ENCODE assay signal across 22 mouse cellular contexts in genomic region chr6:52265913-52266665, GRCm38 (mm10). TPM values are rescaled to one million over a fixed set of nuclear protein-coding genes. Genes with fewer than 3 reads are reported as not detected.
DNase-seq lines count a peak whose midpoint lies in the region; ATAC-seq and TF ChIP-seq lines count a peak whose summit lies in the region.
"Had no signal": no experiment of that assay in that cellular context is flagged by ENCODE, and none has a peak within 500 bp of the region (broad histone marks: within the 10 kb centered on the region; RNA-seq: fewer than 3 reads in every experiment).

No protein-coding gene starts in this region.

- DNase-seq in heart, embryonic 10.5 days (ENCODE audit: low spot score) = peak; percentile 73
- DNase-seq in heart, adult 8-10 months (ENCODE audit: low spot score) = no peak
- peak; percentile 31 for DNase-seq in midbrain, embryonic 14.5 days
- DNase-seq in midbrain, postnatal 0 days (ENCODE audit: low spot score) = no peak
- peak; percentile 10 for DNase-seq in large intestine, adult 2 months (ENCODE audit: low read depth, low spot score)
- DNase-seq in yolk sac, embryonic 10.5 days (ENCODE audit: low spot score) = peak; percentile 18
- DNase-seq in right cerebral cortex, postnatal 25 days = no peak
- DNase-seq in adrenal gland, adult 18-20 months (ENCODE audit: low spot score in 2 of 2) = no peak
- DNase-seq: adrenal gland, postnatal 10 days; forebrain, postnatal 0 days; gastrocnemius, postnatal 14 days; kidney, postnatal 14 days; liver; right cerebral cortex, postnatal 4 days; thymus, postnatal 14 days had no signal

- H3K4me3 ChIP-seq in heart, embryonic 10.5 days = no peak overlapping the region
- no peak overlapping the region for H3K4me3 ChIP-seq in midbrain, embryonic 14.5 days (replicated peaks; ENCODE audit: low read depth, low read length)
- H3K4me3 ChIP-seq in midbrain, postnatal 0 days (ENCODE audit: low read depth, low read length) = no peak overlapping the region
- H3K4me3 ChIP-seq: embryonic facial prominence, embryonic 15.5 days; lung, embryonic 15.5 days; myocyte had no signal

- peaks cover 99% of the 10 kb centered on the region for H3K27me3 ChIP-seq in heart, embryonic 10.5 days (ENCODE audit: insufficient read depth, poor library complexity, severe bottlenecking)
- H3K27me3 ChIP-seq in midbrain, embryonic 14.5 days (ENCODE audit: control insufficient read depth, insufficient read depth, low read length) = peaks cover 99% of the 10 kb centered on the region
- H3K27me3 ChIP-seq in midbrain, postnatal 0 days (ENCODE audit: insufficient read depth, low read length) = peaks cover 95% of the 10 kb centered on the region

- TF ChIP-seq CTCF in midbrain, postnatal 0 days (IDR thresholded peaks at IDR 0.05) = no peak

- H3K27ac ChIP-seq in heart, embryonic 10.5 days = no peak overlapping the region
- H3K27ac ChIP-seq in midbrain, embryonic 14.5 days (replicated peaks; ENCODE audit: low read depth, low read length) = no peak overlapping the region
- H3K27ac ChIP-seq in midbrain, postnatal 0 days (ENCODE audit: low read depth, low read length) = no peak overlapping the region
- H3K27ac ChIP-seq: embryonic facial prominence, embryonic 15.5 days; hindbrain, postnatal 0 days; lung, embryonic 15.5 days had no signal

- no peak overlapping the region for H3K4me2 ChIP-seq in midbrain, embryonic 14.5 days (ENCODE audit: low read length)
- H3K4me2 ChIP-seq in midbrain, postnatal 0 days (ENCODE audit: low read depth, low read length, poor library complexity, severe bottlenecking) = no peak overlapping the region
- H3K4me2 ChIP-seq: embryonic facial prominence, embryonic 15.5 days; lung, embryonic 15.5 days had no signal

- peaks cover 3% of the 10 kb centered on the region; the same call in 1 of the 2 replicates for H3K4me1 ChIP-seq in heart, embryonic 10.5 days
- no peaks in the 10 kb centered on the region for H3K4me1 ChIP-seq in midbrain, embryonic 14.5 days (ENCODE audit: control insufficient read depth, insufficient read depth, low read length)
- H3K4me1 ChIP-seq in midbrain, postnatal 0 days (ENCODE audit: insufficient read depth, low read length) = no peaks in the 10 kb centered on the region; the same call in 1 of the 2 replicates

- 1% methylated on average over 19 of the region's 19 CpGs for WGBS in heart, embryonic 10.5 days
- under 1% methylated on average over 19 of the region's 19 CpGs for WGBS in midbrain, embryonic 14.5 days
- WGBS in midbrain, postnatal 0 days = under 1% methylated on average over 19 of the region's 19 CpGs
- WGBS in large intestine, adult 2 months = 18% methylated on average over 19 of the region's 19 CpGs

- H3K36me3 ChIP-seq in heart, embryonic 10.5 days = no peaks in the 10 kb centered on the region
- no peaks in the 10 kb centered on the region for H3K36me3 ChIP-seq in midbrain, embryonic 14.5 days (ENCODE audit: control insufficient read depth, insufficient read depth, low read length)
- no peaks in the 10 kb centered on the region for H3K36me3 ChIP-seq in midbrain, postnatal 0 days (ENCODE audit: insufficient read depth, low read length)
- H3K36me3 ChIP-seq: embryonic facial prominence, embryonic 15.5 days; lung, embryonic 15.5 days had no signal

- H3K9ac ChIP-seq in midbrain, embryonic 14.5 days (replicated peaks; ENCODE audit: low read length) = no peak overlapping the region
- no peak overlapping the region for H3K9ac ChIP-seq in midbrain, postnatal 0 days (replicated peaks; ENCODE audit: low read length, poor library complexity, severe bottlenecking)
- H3K9ac ChIP-seq: embryonic facial prominence, embryonic 15.5 days; forebrain, postnatal 0 days; lung, embryonic 15.5 days had no signal

- no peaks in the 10 kb centered on the region for H3K9me3 ChIP-seq in heart, embryonic 10.5 days
- H3K9me3 ChIP-seq in midbrain, embryonic 14.5 days (ENCODE audit: control insufficient read depth, low read length) = no peaks in the 10 kb centered on the region
- no peaks in the 10 kb centered on the region for H3K9me3 ChIP-seq in midbrain, postnatal 0 days (ENCODE audit: low read length)
- H3K9me3 ChIP-seq: embryonic facial prominence, embryonic 15.5 days; lung, embryonic 15.5 days had no signal

- ATAC-seq in midbrain, embryonic 14.5 days (ENCODE audit: low FRiP score, low TSS enrichment) = no peak
- no peak for ATAC-seq in midbrain, postnatal 0 days (ENCODE audit: low FRiP score)
- ATAC-seq: forebrain, postnatal 0 days; hindbrain, postnatal 0 days had no signal

RNA-seq across cellular contexts. Expression of gene Hoxa13, which starts 5.4 kb away (rescaled TPM):
- polyA plus RNA-seq in heart, embryonic 10.5 days (2016; fragmentation: Nextera tagmentation; extraction: Ambion mirVana) = not detected in 2 replicates
- not detected for total RNA-seq in heart, adult 8-10 months (2022)
- not detected in 2 replicates for polyA plus RNA-seq in midbrain, embryonic 14.5 days (2014; fragmentation: Nextera tagmentation; extraction: Ambion mirVana)
- not detected in 2 replicates for total RNA-seq in midbrain, postnatal 0 days (2014; rRNA removed)
- polyA plus RNA-seq in midbrain, postnatal 0 days (2015; fragmentation: Nextera tagmentation; extraction: Ambion mirVana) = not detected in 2 replicates
- not detected in 2 replicates for polyA plus RNA-seq in large intestine, adult 2 months (2012; rRNA removed)
- not detected for total RNA-seq in adrenal gland, adult 18-20 months (2021)
- total RNA-seq: adrenal gland, postnatal 10 days; forebrain, postnatal 0 days; hindbrain, postnatal 0 days; layer of hippocampus, postnatal 25 days; megakaryocyte progenitor cell, adult 5-6 weeks had no signal
- polyA plus RNA-seq: forebrain, postnatal 0 days; heart, postnatal 0 days; hindbrain, postnatal 0 days; lung, embryonic 15.5 days had no signal

RNA-seq across cellular contexts. Expression of gene Hoxa11, which starts 20.5 kb away (rescaled TPM):
- 0.06 and 1.7 TPM in 2 replicates for polyA plus RNA-seq in heart, embryonic 10.5 days (2016; fragmentation: Nextera tagmentation; extraction: Ambion mirVana)
- total RNA-seq in heart, adult 8-10 months (2022) = not detected
- polyA plus RNA-seq in midbrain, embryonic 14.5 days (2014; fragmentation: Nextera tagmentation; extraction: Ambion mirVana) = not detected in 2 replicates
- not detected in 2 replicates for total RNA-seq in midbrain, postnatal 0 days (2014; rRNA removed)
- polyA plus RNA-seq in midbrain, postnatal 0 days (2015; fragmentation: Nextera tagmentation; extraction: Ambion mirVana) = not detected in 2 replicates
- polyA plus RNA-seq in large intestine, adult 2 months (2012; rRNA removed) = not detected in 2 replicates
- not detected for total RNA-seq in adrenal gland, adult 18-20 months (2021)
- total RNA-seq: adrenal gland, postnatal 10 days; forebrain, postnatal 0 days; hindbrain, postnatal 0 days; layer of hippocampus, postnatal 25 days; megakaryocyte progenitor cell, adult 5-6 weeks had no signal
- polyA plus RNA-seq: embryonic facial prominence, embryonic 15.5 days; forebrain, postnatal 0 days; heart, postnatal 0 days; hindbrain, postnatal 0 days; lung, embryonic 15.5 days had no signal

RNA-seq across cellular contexts. Expression of gene Hoxa10, which starts 25.4 kb away (rescaled TPM):
- 0.30 and 3.6 TPM in 2 replicates for polyA plus RNA-seq in heart, embryonic 10.5 days (2016; fragmentation: Nextera tagmentation; extraction: Ambion mirVana)
- not detected for total RNA-seq in heart, adult 8-10 months (2022)
- not detected in 2 replicates for polyA plus RNA-seq in midbrain, embryonic 14.5 days (2014; fragmentation: Nextera tagmentation; extraction: Ambion mirVana)
- total RNA-seq in midbrain, postnatal 0 days (2014; rRNA removed) = not detected in 2 replicates
- not detected in 2 replicates for polyA plus RNA-seq in midbrain, postnatal 0 days (2015; fragmentation: Nextera tagmentation; extraction: Ambion mirVana)
- 0.04 and 0.07 TPM in 2 replicates for polyA plus RNA-seq in large intestine, adult 2 months (2012; rRNA removed)
- total RNA-seq in adrenal gland, adult 18-20 months (2021) = under 1 TPM in 1 of 2 experiments, not detected in 1; 0.13 TPM
- total RNA-seq: forebrain, postnatal 0 days; hindbrain, postnatal 0 days; layer of hippocampus, postnatal 25 days had no signal
- polyA plus RNA-seq: embryonic facial prominence, embryonic 15.5 days; forebrain, postnatal 0 days; heart, postnatal 0 days; hindbrain, postnatal 0 days had no signal

RNA-seq across cellular contexts. Expression of gene Hoxa9, which starts 35.2 kb away (rescaled TPM):
- 0.37 and 5.6 TPM in 2 replicates for polyA plus RNA-seq in heart, embryonic 10.5 days (2016; fragmentation: Nextera tagmentation; extraction: Ambion mirVana)
- not detected for total RNA-seq in heart, adult 8-10 months (2022)
- not detected in 2 replicates for polyA plus RNA-seq in midbrain, embryonic 14.5 days (2014; fragmentation: Nextera tagmentation; extraction: Ambion mirVana)
- not detected in 2 replicates for total RNA-seq in midbrain, postnatal 0 days (2014; rRNA removed)
- not detected in 2 replicates for polyA plus RNA-seq in midbrain, postnatal 0 days (2015; fragmentation: Nextera tagmentation; extraction: Ambion mirVana)
- polyA plus RNA-seq in large intestine, adult 2 months (2012; rRNA removed) = 0.10 TPM in 1 of 2 replicates, not detected in the other
- under 1 TPM; 0.19 to 0.30 TPM for total RNA-seq in adrenal gland, adult 18-20 months (2021)
- total RNA-seq: forebrain, postnatal 0 days; layer of hippocampus, postnatal 25 days had no signal
- polyA plus RNA-seq: forebrain, postnatal 0 days; heart, postnatal 0 days; hindbrain, postnatal 0 days had no signal

RNA-seq across cellular contexts. Expression of gene Hoxa7, which starts 44.4 kb away (rescaled TPM):
- 0.11 and 2.5 TPM in 2 replicates for polyA plus RNA-seq in heart, embryonic 10.5 days (2016; fragmentation: Nextera tagmentation; extraction: Ambion mirVana)
- under 1 TPM in 3 of 4 experiments, not detected in 1; 0.19 to 0.55 (median 0.31) TPM for total RNA-seq in heart, adult 8-10 months (2022)
- not detected in 2 replicates for polyA plus RNA-seq in midbrain, embryonic 14.5 days (2014; fragmentation: Nextera tagmentation; extraction: Ambion mirVana)
- total RNA-seq in midbrain, postnatal 0 days (2014; rRNA removed) = not detected in 2 replicates
- not detected in 2 replicates for polyA plus RNA-seq in midbrain, postnatal 0 days (2015; fragmentation: Nextera tagmentation; extraction: Ambion mirVana)
- 3.2 and 3.8 TPM in 2 replicates for polyA plus RNA-seq in large intestine, adult 2 months (2012; rRNA removed)
- total RNA-seq in adrenal gland, adult 18-20 months (2021) = 10 to 100 TPM; 15.1 to 19.3 TPM
- total RNA-seq: forebrain, postnatal 0 days; layer of hippocampus, postnatal 25 days had no signal
- polyA plus RNA-seq: embryonic facial prominence, embryonic 15.5 days; forebrain, postnatal 0 days had no signal

Comparison
In these comparisons a context has a peak if more than half of its experiments do, and no peak if none do; other contexts are left out.
1. DNase-seq: peak in heart, embryonic 10.5 days (single experiment), midbrain, embryonic 14.5 days (single experiment), large intestine, adult 2 months (single experiment) and yolk sac, embryonic 10.5 days (single experiment); none in heart, adult 8-10 months (single experiment), midbrain, postnatal 0 days (single experiment), right cerebral cortex, postnatal 25 days (single experiment) and adrenal gland, adult 18-20 months (0 of 2).